Mouse (Mus musculus): Measurements from ENCODE around the gene Kif5a.
A peak's percentile ranks its signal among the peaks of the same experiment; 100 is the strongest.

The Kif5a gene

GRCm38 (mm10) chr10:127265727-127266111 is 2.6 kb upstream of the Kif5a start:
- DNase-seq (ENCODE audit: low read depth): no peak

GRCm38 (mm10) chr10:127264971-127265370 is 1.8 kb upstream of the Kif5a start:
- no peak for DNase-seq (ENCODE audit: low read depth)

- no peak for DNase-seq (ENCODE audit: low read depth)
Observed at GRCm38 (mm10) chr10:127264336-127264735, 1.2 kb upstream of the Kif5a start.

- DNase-seq (ENCODE audit: low read depth): no peak
Observed at GRCm38 (mm10) chr10:127263631-127264030, 483 bp upstream of the Kif5a start.

- no peak for DNase-seq (ENCODE audit: low read depth)
Observed at GRCm38 (mm10) chr10:127261706-127262547, 1.2 kb downstream of the Kif5a start.

- no peak for DNase-seq (ENCODE audit: low read depth)
Observed at GRCm38 (mm10) chr10:127258489-127258888, 4.7 kb downstream of the Kif5a start.

GRCm38 (mm10) chr10:127257790-127258189 is 5.4 kb downstream of the Kif5a start:
- no peak for DNase-seq (ENCODE audit: low read depth)

- DNase-seq (ENCODE audit: low read depth): no peak
Observed at GRCm38 (mm10) chr10:127255625-127256345, 7.4 kb downstream of the Kif5a start.

- DNase-seq (ENCODE audit: low read depth): no peak
Observed at GRCm38 (mm10) chr10:127250810-127251209, 12.3 kb downstream of the Kif5a start.

- no peak for DNase-seq (ENCODE audit: low read depth)
Observed at GRCm38 (mm10) chr10:127238241-127238824, 24.8 kb downstream of the Kif5a start.

- no peak for DNase-seq (ENCODE audit: low read depth)
Observed at GRCm38 (mm10) chr10:127236541-127236940, 26.6 kb downstream of the Kif5a start.

GRCm38 (mm10) chr10:127233141-127233540 is 30.0 kb downstream of the Kif5a start:
- DNase-seq (ENCODE audit: low read depth): peak; percentile 54

- DNase-seq (ENCODE audit: low read depth): no peak
Observed at GRCm38 (mm10) chr10:127231741-127232140, 31.4 kb downstream of the Kif5a start.

- DNase-seq (ENCODE audit: low read depth): peak; percentile 55
Observed at GRCm38 (mm10) chr10:127230693-127231092, 32.5 kb downstream of the Kif5a start.

GRCm38 (mm10) chr10:127228897-127229296 is 34.3 kb downstream of the Kif5a start:
- peak; percentile 88 for DNase-seq (ENCODE audit: low read depth)

GRCm38 (mm10) chr10:127227163-127227562 is 36.0 kb downstream of the Kif5a start:
- DNase-seq (ENCODE audit: low read depth): no peak

- DNase-seq (ENCODE audit: low read depth): no peak
Observed at GRCm38 (mm10) chr10:127226318-127226895, 36.7 kb downstream of the Kif5a start.

GRCm38 (mm10) chr10:127225732-127226131 is 37.4 kb downstream of the Kif5a start:
- peak; percentile 77 for DNase-seq (ENCODE audit: low read depth)

- DNase-seq (ENCODE audit: low read depth): no peak
Observed at GRCm38 (mm10) chr10:127225213-127225612, 37.9 kb downstream of the Kif5a start.

GRCm38 (mm10) chr10:127218339-127218738 is 44.8 kb downstream of the Kif5a start:
- peak; percentile 53 for DNase-seq (ENCODE audit: low read depth)

GRCm38 (mm10) chr10:127217177-127217576 is 46.0 kb downstream of the Kif5a start:
- no peak for DNase-seq (ENCODE audit: low read depth)

GRCm38 (mm10) chr10:127216456-127216855 is 46.7 kb downstream of the Kif5a start:
- DNase-seq (ENCODE audit: low read depth): no peak

GRCm38 (mm10) chr10:127214422-127214803 is 48.7 kb downstream of the Kif5a start:
- DNase-seq (ENCODE audit: low read depth): no peak
